Mouse (Mus musculus) myocyte (in vitro differentiated cells): ENCODE data around the gene Whrn.

ENCODE experiments used
- E2F4 ChIP-seq: IDR thresholded peaks from one replicate; pipeline ENCODE4 v1.6.1; 2011; ENCODE audit warnings: mild to moderate bottlenecking, control low read depth, moderate library complexity; ENCODE audit not compliant: insufficient read depth
- MAX ChIP-seq: IDR thresholded peaks from one replicate; pipeline ENCODE4 v1.6.1; 2011; ENCODE audit warnings: low read depth, mild to moderate bottlenecking, control low read depth
- USF1 ChIP-seq: IDR thresholded peaks from one replicate; pipeline ENCODE4 v1.6.1; 2011; ENCODE audit warnings: low read depth, mild to moderate bottlenecking, control low read depth, moderate library complexity

DNA sequence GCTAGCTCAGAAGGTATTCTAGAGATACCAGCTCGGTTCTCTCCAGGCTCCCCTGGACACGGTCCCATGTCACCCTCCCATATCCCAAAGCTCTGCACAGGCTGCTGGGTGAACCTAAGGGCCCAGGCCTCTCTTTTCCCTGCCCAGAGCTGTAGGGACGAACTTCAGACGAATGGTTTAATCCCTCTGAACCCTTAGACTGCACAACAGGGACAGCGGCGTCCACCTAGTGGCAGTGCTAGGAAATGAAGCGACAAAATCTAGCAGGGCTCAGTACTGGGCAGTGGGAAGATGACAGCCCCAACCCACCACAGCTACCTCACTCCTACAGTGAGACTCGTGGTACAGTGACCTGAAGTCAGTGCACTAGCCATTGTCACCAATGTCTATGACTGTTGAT, 87.1 kb downstream of the Whrn start:
- no peak for TF ChIP-seq E2F4
- no peak for TF ChIP-seq USF1
- TF ChIP-seq MAX = no peak
